9 mouse cellular contexts compared by ENCODE assay signal in genomic region chr19:55061951-55062350, GRCm38 (mm10).
DNase-seq lines count a peak whose midpoint lies in the region; ATAC-seq and TF ChIP-seq lines count a peak whose summit lies in the region.
"Had no signal": no experiment of that assay in that cellular context is flagged by ENCODE, and none has a peak within 500 bp of the region (broad histone marks: within the 10 kb centered on the region; RNA-seq: fewer than 3 reads in every experiment).

No protein-coding gene starts in this region.

- peak; percentile 84 for TF ChIP-seq RAD21 in MEL (IDR thresholded peaks at IDR 0.05; ENCODE audit: low read depth, low read length)

- no peak overlapping the region for H3K4me3 ChIP-seq in heart, embryonic 12.5 days
- no peak overlapping the region for H3K4me3 ChIP-seq in heart, embryonic 11.5 days (ENCODE audit: low read depth, low read length)
- H3K4me3 ChIP-seq in MEL (ENCODE audit: control insufficient read depth in 1 of 2, insufficient read depth in 1 of 2, low read depth in 2 of 2, low read length in 2 of 2) = peak overlapping the region; percentile 53 to 78
- H3K4me3 ChIP-seq in myocyte = no peak overlapping the region

- 29% methylated on average over 5 of the region's 5 CpGs for WGBS in heart, embryonic 12.5 days
- WGBS in heart, embryonic 11.5 days (ENCODE audit: insufficient replicate concordance) = 36% methylated on average over 4 of the region's 5 CpGs

- H3ac ChIP-seq in myocyte (ENCODE audit: control insufficient read depth, insufficient read length) = no peak overlapping the region

- ATAC-seq in heart, embryonic 12.5 days (ENCODE audit: insufficient number of reproducible peaks, low FRiP score) = no peak
- no peak for ATAC-seq in heart, embryonic 11.5 days (replicated peaks; ENCODE audit: insufficient number of reproducible peaks, low FRiP score, low TSS enrichment)
- peak; percentile 74 for ATAC-seq in inflammation-experienced regulatory T-cells, adult 6 months
- no peak for ATAC-seq in monocyte, adult 5-6 weeks (replicated peaks; ENCODE audit: insufficient number of reproducible peaks, low FRiP score, low TSS enrichment, poor library complexity, severe bottlenecking)

- DNase-seq in MEL (ENCODE audit: low read depth, low spot score) (peak; percentile 88), liver (peak; percentile 35)
- DNase-seq in embryo, embryonic 10 days (ENCODE audit: low spot score) = peak; percentile 85

- TF ChIP-seq CTCF in MEL (IDR thresholded peaks at IDR 0.05 in 2 of 3, conservative IDR thresholded peaks at IDR 0.05 in 1 of 3; ENCODE audit: control insufficient read depth in 1 of 3, insufficient read depth in 1 of 3, low read depth in 2 of 3, low read length in 3 of 3, poor library complexity in 1 of 3, severe bottlenecking in 1 of 3) = peak; percentile 64 to 79 (median 78)

- H3K27me3 ChIP-seq in heart, embryonic 12.5 days (replicated peaks) = no peaks in the 10 kb centered on the region
- H3K27me3 ChIP-seq in heart, embryonic 11.5 days (ENCODE audit: control insufficient read depth, insufficient read depth, low read length) = no peaks in the 10 kb centered on the region
- H3K27me3 ChIP-seq in MEL (ENCODE audit: control insufficient read depth in 1 of 2, insufficient read depth in 2 of 2, low read length in 2 of 2) = no peaks in the 10 kb centered on the region
- no peaks in the 10 kb centered on the region for H3K27me3 ChIP-seq in myocyte (ENCODE audit: control insufficient read depth, insufficient read depth, insufficient read length)

- H3K36me3 ChIP-seq in heart, embryonic 12.5 days = peaks cover 5% of the 10 kb centered on the region; the same call in 1 of the 2 replicates
- no peaks in the 10 kb centered on the region for H3K36me3 ChIP-seq in heart, embryonic 11.5 days (ENCODE audit: control insufficient read depth, insufficient read depth, low read length)
- H3K36me3 ChIP-seq in MEL (ENCODE audit: control insufficient read depth in 1 of 2, insufficient read depth in 2 of 2, low read length in 2 of 2) = no peaks in the 10 kb centered on the region
- no peaks in the 10 kb centered on the region for H3K36me3 ChIP-seq in myocyte (ENCODE audit: control insufficient read depth, insufficient read depth)

- TF ChIP-seq POLR2A in MEL (IDR thresholded peaks at IDR 0.05; ENCODE audit: control insufficient read depth in 1 of 2, insufficient read depth in 1 of 2, low read depth in 1 of 2, low read length in 2 of 2, poor library complexity in 1 of 2) (no peak), myocyte (IDR thresholded peaks at IDR 0.05; ENCODE audit: insufficient read length, low read depth) (no peak)

- H3K4me1 ChIP-seq in heart, embryonic 12.5 days (replicated peaks) = peaks cover 6% of the 10 kb centered on the region
- H3K4me1 ChIP-seq in heart, embryonic 11.5 days (ENCODE audit: control insufficient read depth, insufficient read depth, low read length) = no peaks in the 10 kb centered on the region
- 0 out of 4 replicates have a peak, but pooled peaks cover 0 to 8% of the 10 kb centered on the region in 2 experiments for H3K4me1 ChIP-seq in MEL (ENCODE audit: control insufficient read depth in 1 of 2, insufficient read depth in 2 of 2, low read length in 2 of 2)

- H3K9ac ChIP-seq in heart, embryonic 12.5 days = no peak overlapping the region
- no peak overlapping the region for H3K9ac ChIP-seq in heart, embryonic 11.5 days (ENCODE audit: low read depth, low read length)
- peak overlapping the region; percentile 36 for H3K9ac ChIP-seq in MEL (ENCODE audit: control insufficient read depth, low read depth, low read length, poor library complexity, severe bottlenecking)
- H3K9ac ChIP-seq: limb, embryonic 12.5 days had no signal

- no peak for TF ChIP-seq EP300 in MEL (IDR thresholded peaks at IDR 0.05; ENCODE audit: low read depth in 1 of 2, low read length in 2 of 2)

- H3K27ac ChIP-seq in heart, embryonic 12.5 days (ENCODE audit: poor library complexity, severe bottlenecking) = no peak overlapping the region
- no peak overlapping the region for H3K27ac ChIP-seq in heart, embryonic 11.5 days (ENCODE audit: low read depth, low read length)
- no peak overlapping the region for H3K27ac ChIP-seq in MEL (ENCODE audit: control insufficient read depth, low read depth, low read length)
- H3K27ac ChIP-seq: limb, embryonic 12.5 days had no signal

- peak overlapping the region; percentile 74 for H3K4me2 ChIP-seq in heart, embryonic 12.5 days
- no peak overlapping the region for H3K4me2 ChIP-seq in heart, embryonic 11.5 days
- H3K4me2 ChIP-seq in myocyte (ENCODE audit: low read depth) = peak overlapping the region; percentile 22

- H3K9me3 ChIP-seq in heart, embryonic 12.5 days (replicated peaks) = peaks cover 11% of the 10 kb centered on the region; the same call in 1 of the 2 replicates
- peaks cover 9% of the 10 kb centered on the region; the same call in 1 of the 2 replicates for H3K9me3 ChIP-seq in heart, embryonic 11.5 days (replicated peaks; ENCODE audit: control insufficient read depth, low read length)
- no peaks in the 10 kb centered on the region for H3K9me3 ChIP-seq in MEL (replicated peaks; ENCODE audit: insufficient read depth, low read length)

- H3K79me2 ChIP-seq in MEL (ENCODE audit: control insufficient read depth, insufficient read depth, low read length, poor library complexity) (no peaks in the 10 kb centered on the region), myocyte (ENCODE audit: control insufficient read depth, insufficient read depth) (no peaks in the 10 kb centered on the region)

TF ChIP-seq in MEL, 35 proteins besides CTCF, POLR2A, EP300 and RAD21 (continues in another document):
- TF ChIP-seq MXI1 (IDR thresholded peaks at IDR 0.05; ENCODE audit: low read depth, low read length) = peak; percentile 46; the same call in 1 of the 2 replicates
- TF ChIP-seq CHD2 (IDR thresholded peaks at IDR 0.05; ENCODE audit: low read length) = no peak
- TF ChIP-seq MYC (IDR thresholded peaks at IDR 0.05; ENCODE audit: low read depth, low read length) = peak; percentile 81
- 0 out of 2 replicates have a peak, but pooled peaks have one; percentile 25 for TF ChIP-seq NELFE (IDR thresholded peaks at IDR 0.05; ENCODE audit: low read depth, low read length)
- no peak for TF ChIP-seq MAFK (IDR thresholded peaks at IDR 0.05; ENCODE audit: borderline replicate concordance, low read depth, low read length)
- peak; percentile 33; the same call in 1 of the 2 replicates for TF ChIP-seq USF1 (IDR thresholded peaks at IDR 0.05; ENCODE audit: low read depth, low read length)
- TF ChIP-seq ZNF384 (IDR thresholded peaks at IDR 0.05; ENCODE audit: low read depth, low read length) = 0 out of 2 replicates have a peak, but pooled peaks have one; percentile 30
- no peak for TF ChIP-seq HCFC1 (IDR thresholded peaks at IDR 0.05; ENCODE audit: low read depth, low read length)
- 0 out of 2 replicates have a peak, but pooled peaks have one; percentile 37 for TF ChIP-seq BHLHE40 (IDR thresholded peaks at IDR 0.05; ENCODE audit: borderline replicate concordance, low read depth, low read length)
- peak; percentile 23; the same call in 1 of the 2 replicates for TF ChIP-seq RCOR1 (IDR thresholded peaks at IDR 0.05; ENCODE audit: low read depth, low read length)
- peak; percentile 88 for TF ChIP-seq ZC3H11A (IDR thresholded peaks at IDR 0.05; ENCODE audit: low read depth, low read length)
- TF ChIP-seq MAX (IDR thresholded peaks at IDR 0.05; ENCODE audit: low read length) = peak; percentile 77
- TF ChIP-seq ETS1 (IDR thresholded peaks at IDR 0.05; ENCODE audit: low read depth, low read length) = 0 out of 2 replicates have a peak, but pooled peaks have one; percentile 15
- peak; percentile 77; the same call in 1 of the 2 replicates for TF ChIP-seq MAZ (IDR thresholded peaks at IDR 0.05; ENCODE audit: low read depth, low read length)
- TF ChIP-seq USF2 (IDR thresholded peaks at IDR 0.05; ENCODE audit: borderline replicate concordance in 1 of 2, insufficient read depth in 1 of 2, low read depth in 1 of 2, low read length in 2 of 2) = no peak
- TF ChIP-seq ZKSCAN1 (IDR thresholded peaks at IDR 0.05; ENCODE audit: low read depth, low read length) = 0 out of 2 replicates have a peak, but pooled peaks have one; percentile 26
- peak; percentile 71; the same call in 1 of the 2 replicates for TF ChIP-seq SIN3A (IDR thresholded peaks at IDR 0.05; ENCODE audit: low read length)

TF ChIP-seq in myocyte, 11 proteins besides CTCF, POLR2A, EP300 and RAD21:
- TF ChIP-seq USF1 (IDR thresholded peaks at IDR 0.05; ENCODE audit: low read depth) (no peak), POLR2AphosphoS2 (IDR thresholded peaks at IDR 0.05; ENCODE audit: insufficient read length, low read depth) (no peak), TCF3 (IDR thresholded peaks at IDR 0.05; ENCODE audit: insufficient read length, low read depth) (no peak), MAX (IDR thresholded peaks at IDR 0.05; ENCODE audit: low read depth) (no peak), REST (IDR thresholded peaks at IDR 0.05; ENCODE audit: insufficient read depth, insufficient read length) (no peak), MYOD1 (IDR thresholded peaks at IDR 0.05; ENCODE audit: control insufficient read depth in 1 of 3, insufficient read length in 2 of 3, low read depth in 2 of 3) (no peak), E2F4 (IDR thresholded peaks at IDR 0.05; ENCODE audit: insufficient read depth) (no peak), CEBPB (IDR thresholded peaks at IDR 0.05; ENCODE audit: insufficient read depth, poor library complexity, severe bottlenecking) (no peak), SRF (IDR thresholded peaks at IDR 0.05; ENCODE audit: control insufficient read depth, insufficient read length, low read depth) (no peak), MYOG (IDR thresholded peaks at IDR 0.05; ENCODE audit: control insufficient read depth in 1 of 3, insufficient read depth in 1 of 3, insufficient read length in 2 of 3, low read depth in 2 of 3) (no peak), TCF12 (IDR thresholded peaks at IDR 0.05; ENCODE audit: insufficient read depth, poor library complexity, severe bottlenecking) (no peak)
TF ChIP-seq in myocyte: peak in this region for 0.

Comparison
In these comparisons a context has a peak if more than half of its experiments do, and no peak if none do; other contexts are left out.
1. H3K4me3 ChIP-seq: peak in MEL (2 of 2); none in heart, embryonic 12.5 days (single experiment), heart, embryonic 11.5 days (single experiment) and myocyte (single experiment).
2. DNase-seq: peak in every context shown above with its lines; median percentile 88 in MEL; 85 in embryo, embryonic 10 days; 35 in liver.